In genomic region chr2:55692902-55693870, GRCm38 (mm10) we compare ENCODE assay signal across 11 mouse cellular contexts.
A peak's percentile ranks its signal among the peaks of the same experiment; 100 is the strongest.
DNase-seq lines count a peak whose midpoint lies in the region; ATAC-seq and TF ChIP-seq lines count a peak whose summit lies in the region.
"Had no signal": no experiment of that assay in that cellular context is flagged by ENCODE, and none has a peak within 500 bp of the region (broad histone marks: within the 10 kb centered on the region; RNA-seq: fewer than 3 reads in every experiment).

No protein-coding gene starts in this region.

- H3K4me1 ChIP-seq in forebrain, postnatal 0 days (ENCODE audit: insufficient read depth) = peaks cover 6% of the 10 kb centered on the region
- peaks cover 6% of the 10 kb centered on the region for H3K4me1 ChIP-seq in neural tube, embryonic 13.5 days (replicated peaks)
- H3K4me1 ChIP-seq: limb, embryonic 13.5 days had no signal

- peak overlapping the region; percentile 52 for H3K27ac ChIP-seq in forebrain, postnatal 0 days (ENCODE audit: low read depth, low read length)
- H3K27ac ChIP-seq in neural tube, embryonic 13.5 days (replicated peaks) = no peak overlapping the region; the same call in 1 of the 2 replicates
- H3K27ac ChIP-seq: limb, embryonic 13.5 days had no signal

- ATAC-seq in forebrain, postnatal 0 days = peak; percentile 99
- peak; percentile 91 for ATAC-seq in neural tube, embryonic 13.5 days (ENCODE audit: low read depth)

- 0 out of 2 replicates have a peak overlapping the region, but pooled peaks have one; percentile 21 for H3K4me2 ChIP-seq in forebrain, postnatal 0 days (ENCODE audit: low read depth)
- no peak overlapping the region for H3K4me2 ChIP-seq in neural tube, embryonic 13.5 days
- H3K4me2 ChIP-seq: limb, embryonic 13.5 days had no signal

- no peak for TF ChIP-seq CTCF in forebrain, postnatal 0 days (IDR thresholded peaks at IDR 0.05; ENCODE audit: low read depth)

- 29% methylated on average over 2 of the region's 2 CpGs for WGBS in forebrain, postnatal 0 days
- WGBS in neural tube, embryonic 13.5 days = 36% methylated on average over 2 of the region's 2 CpGs

- H3K4me3 ChIP-seq in forebrain, postnatal 0 days (ENCODE audit: low read depth, low read length) = no peak overlapping the region
- no peak overlapping the region for H3K4me3 ChIP-seq in neural tube, embryonic 13.5 days
- H3K4me3 ChIP-seq: limb, embryonic 13.5 days had no signal

- peak; percentile 45 for DNase-seq in embryo, embryonic 11 days
- DNase-seq in forebrain, postnatal 0 days = peak; percentile 84
- DNase-seq in layer of hippocampus, postnatal 10 days (ENCODE audit: low spot score in 2 of 2) = peak; percentile 16 to 29
- no peak for DNase-seq in cerebellum, adult 9-11 months
- no peak for DNase-seq in urinary bladder, postnatal 14 days (ENCODE audit: low spot score)
- DNase-seq in thymus, postnatal 0 days (ENCODE audit: low spot score) = no peak
- no peak for DNase-seq in cerebellum, adult 18-20 months
- DNase-seq: adrenal gland, adult 8-10 months; kidney, adult 11 months had no signal

- H3K27me3 ChIP-seq in forebrain, postnatal 0 days (ENCODE audit: insufficient read depth, low read length) = no peaks in the 10 kb centered on the region
- no peaks in the 10 kb centered on the region for H3K27me3 ChIP-seq in neural tube, embryonic 13.5 days
- H3K27me3 ChIP-seq: limb, embryonic 13.5 days had no signal

- H3K36me3 ChIP-seq in forebrain, postnatal 0 days (ENCODE audit: insufficient read depth) = no peaks in the 10 kb centered on the region
- no peaks in the 10 kb centered on the region for H3K36me3 ChIP-seq in neural tube, embryonic 13.5 days
- H3K36me3 ChIP-seq: limb, embryonic 13.5 days had no signal

- no peak overlapping the region for H3K9ac ChIP-seq in forebrain, postnatal 0 days
- H3K9ac ChIP-seq in neural tube, embryonic 13.5 days = no peak overlapping the region
- H3K9ac ChIP-seq: limb, embryonic 13.5 days had no signal

- H3K9me3 ChIP-seq in forebrain, postnatal 0 days (ENCODE audit: low read length) = no peaks in the 10 kb centered on the region
- no peaks in the 10 kb centered on the region for H3K9me3 ChIP-seq in neural tube, embryonic 13.5 days
- H3K9me3 ChIP-seq: limb, embryonic 13.5 days had no signal

Comparison
In these comparisons a context has a peak if more than half of its experiments do, and no peak if none do; other contexts are left out.
1. DNase-seq: peak in embryo, embryonic 11 days (single experiment), forebrain, postnatal 0 days (single experiment) and layer of hippocampus, postnatal 10 days (2 of 2); none in cerebellum, adult 9-11 months (single experiment), urinary bladder, postnatal 14 days (single experiment), thymus, postnatal 0 days (single experiment) and cerebellum, adult 18-20 months (0 of 2).